Mouse (Mus musculus): ENCODE measurements at regions not wholly inside any gene's neighbourhood (a gene's known extent, or its start where the extent isn't known, plus 50 kb on each side); places are given as distances from the start of the nearest gene placed in this dataset.

GRCm38 (mm10) chr4:29135685-29136385, 322.9 kb downstream of the Epha7 start:
- TF ChIP-seq GATA1 (IDR thresholded peaks at IDR 0.05; ENCODE audit: low read length) (no peak), TAL1 (IDR thresholded peaks at IDR 0.05; ENCODE audit: low read length) (no peak)

All from erythroblast, embryonic 14.5 days (primary cell).